ENCODE assay signal across 22 mouse cellular contexts in the genomic region with DNA sequence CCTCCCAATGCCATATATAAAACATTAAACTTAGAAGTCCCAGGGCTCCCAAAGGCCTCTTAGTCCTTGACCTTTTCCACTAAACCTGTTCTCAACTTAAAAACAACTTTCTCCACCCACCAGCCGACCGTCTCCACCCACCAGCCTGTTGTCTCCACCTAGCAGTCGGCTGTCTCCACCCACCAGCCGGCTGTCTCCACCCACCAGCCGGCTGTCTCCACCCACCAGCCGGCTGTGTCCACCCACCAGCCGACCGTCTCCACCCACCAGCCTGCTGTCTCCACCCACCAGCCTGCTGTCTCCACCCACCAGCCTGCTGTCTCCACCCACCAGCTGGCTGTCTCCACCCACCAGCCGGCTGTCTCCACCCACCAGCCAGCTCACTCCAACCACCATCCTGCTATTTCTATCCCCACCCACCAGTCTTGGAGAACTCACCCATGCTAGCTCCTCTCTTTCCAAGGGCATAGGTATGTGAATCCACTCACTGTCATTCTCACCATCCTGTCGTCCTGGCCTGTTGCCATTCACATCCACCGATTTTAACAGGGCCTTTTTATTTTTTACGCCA. TPM values are rescaled to one million over a fixed set of nuclear protein-coding genes. Genes with fewer than 3 reads are reported as not detected.
DNase-seq lines count a peak whose midpoint lies in the region; ATAC-seq and TF ChIP-seq lines count a peak whose summit lies in the region.
"Had no signal": no experiment of that assay in that cellular context is flagged by ENCODE, and none has a peak within 500 bp of the region (broad histone marks: within the 10 kb centered on the region; RNA-seq: fewer than 3 reads in every experiment).

No protein-coding gene starts in this region.

- 56% methylated on average over 12 of the region's 12 CpGs for WGBS in lung, postnatal 0 days
- 92% methylated on average over 12 of the region's 12 CpGs for WGBS in thymus, adult 2 months

- H3K27me3 ChIP-seq in lung, postnatal 0 days (replicated peaks; ENCODE audit: insufficient read depth, low read length) = no peaks in the 10 kb centered on the region
- no peaks in the 10 kb centered on the region for H3K27me3 ChIP-seq in thymus, adult 2 months (ENCODE audit: control insufficient read depth, insufficient read depth, low read length)
- H3K27me3 ChIP-seq: embryonic facial prominence, embryonic 12.5 days; heart, embryonic 15.5 days; midbrain, embryonic 15.5 days; neural tube, embryonic 13.5 days had no signal

- no peak for TF ChIP-seq POLR2A in thymus, adult 2 months (IDR thresholded peaks at IDR 0.05; ENCODE audit: control insufficient read depth, extremely low read depth, insufficient read depth, low read length, poor library complexity)

- no peak overlapping the region for H3K9ac ChIP-seq in lung, postnatal 0 days (replicated peaks; ENCODE audit: low read depth)
- H3K9ac ChIP-seq: embryonic facial prominence, embryonic 12.5 days; heart, embryonic 15.5 days; midbrain, embryonic 15.5 days; neural tube, embryonic 13.5 days had no signal

- H3K4me2 ChIP-seq in lung, postnatal 0 days (replicated peaks; ENCODE audit: low read depth, low read length) = no peak overlapping the region
- H3K4me2 ChIP-seq: embryonic facial prominence, embryonic 12.5 days; heart, embryonic 15.5 days; midbrain, embryonic 15.5 days; neural tube, embryonic 13.5 days had no signal

- peaks cover 4% of the 10 kb centered on the region; the same call in 1 of the 2 replicates for H3K4me1 ChIP-seq in lung, postnatal 0 days (ENCODE audit: insufficient read depth, low read depth, low read length)
- H3K4me1 ChIP-seq in thymus, adult 2 months (replicated peaks; ENCODE audit: control insufficient read depth, insufficient read depth, low read length) = no peaks in the 10 kb centered on the region
- H3K4me1 ChIP-seq: midbrain, embryonic 15.5 days; neural tube, embryonic 13.5 days had no signal

- no peak for TF ChIP-seq CTCF in lung, postnatal 0 days (IDR thresholded peaks at IDR 0.05)
- TF ChIP-seq CTCF in thymus, adult 2 months (IDR thresholded peaks at IDR 0.05; ENCODE audit: borderline replicate concordance, control insufficient read depth, extremely low read depth, insufficient read depth, low read length, poor library complexity) = no peak

- H3K27ac ChIP-seq in lung, postnatal 0 days (ENCODE audit: low read length) = no peak overlapping the region
- no peak overlapping the region for H3K27ac ChIP-seq in thymus, adult 2 months (ENCODE audit: control insufficient read depth, insufficient read depth, low read length)
- H3K27ac ChIP-seq: embryonic facial prominence, embryonic 12.5 days; heart, embryonic 15.5 days; hindbrain, postnatal 0 days; kidney, postnatal 0 days; midbrain, embryonic 15.5 days; neural tube, embryonic 13.5 days had no signal

- ATAC-seq in lung, postnatal 0 days = no peak
- ATAC-seq in megakaryocyte progenitor cell, adult 5-6 weeks (replicated peaks; ENCODE audit: poor library complexity) = peak; percentile 97
- ATAC-seq: forebrain, embryonic 14.5 days; hindbrain, postnatal 0 days; midbrain, embryonic 15.5 days had no signal

- no peaks in the 10 kb centered on the region for H3K9me3 ChIP-seq in lung, postnatal 0 days (ENCODE audit: low read length)
- H3K9me3 ChIP-seq: embryonic facial prominence, embryonic 12.5 days; heart, embryonic 15.5 days; midbrain, embryonic 15.5 days; neural tube, embryonic 13.5 days had no signal

- H3K4me3 ChIP-seq in lung, postnatal 0 days (ENCODE audit: low read depth, low read length) = no peak overlapping the region
- H3K4me3 ChIP-seq in thymus, adult 2 months (ENCODE audit: control insufficient read depth, insufficient read depth, low read length) = no peak overlapping the region
- H3K4me3 ChIP-seq: embryonic facial prominence, embryonic 12.5 days; heart, embryonic 15.5 days; midbrain, embryonic 15.5 days; neural tube, embryonic 13.5 days had no signal

- no peak for TF ChIP-seq EP300 in lung, postnatal 0 days (IDR thresholded peaks at IDR 0.05)

- no peaks in the 10 kb centered on the region for H3K36me3 ChIP-seq in lung, postnatal 0 days (ENCODE audit: insufficient read depth, low read length)
- no peaks in the 10 kb centered on the region for H3K36me3 ChIP-seq in thymus, adult 2 months (ENCODE audit: control insufficient read depth, insufficient read depth, low read length)
- H3K36me3 ChIP-seq: embryonic facial prominence, embryonic 12.5 days; heart, embryonic 15.5 days; midbrain, embryonic 15.5 days; neural tube, embryonic 13.5 days had no signal

- DNase-seq in adrenal gland, postnatal 10 days = peak; percentile 24
- no peak for DNase-seq in adrenal gland, postnatal 4 days (ENCODE audit: low spot score in 2 of 2)
- DNase-seq in lung, postnatal 0 days (ENCODE audit: low spot score) = peak; percentile 48
- no peak for DNase-seq in lung, postnatal 14 days
- DNase-seq in c-Kit-positive CD71-positive TER-119-positive erythroid progenitor cells, embryonic 14.5 days (ENCODE audit: low spot score) = peak; percentile 54
- DNase-seq in cerebellum, adult 9-10 months = no peak
- no peak for DNase-seq in thymus, adult 2 months
- DNase-seq: adrenal gland, adult 2 months; cerebellum, adult 8-10 months; gastrocnemius, postnatal 14 days had no signal

RNA-seq across cellular contexts. Expression of a gene that starts 10.6 kb away (rescaled TPM):
- total RNA-seq in adrenal gland, postnatal 10 days (2021) = under 1 TPM; 0.18 to 0.64 TPM
- total RNA-seq in adrenal gland, postnatal 4 days (2021) = under 1 TPM in 1 of 2 experiments, not detected in 1; 0.50 TPM
- polyA plus RNA-seq in lung, postnatal 0 days (2015; fragmentation: Nextera tagmentation; extraction: Ambion mirVana) = 0.12 TPM in 2 replicates
- not detected in 2 replicates for total RNA-seq in megakaryocyte progenitor cell, adult 5-6 weeks (2015)
- 0.10 TPM in 1 of 2 replicates, not detected in the other for total RNA-seq in megakaryocyte progenitor cell, adult 5-6 weeks (2017)
- polyA plus RNA-seq in thymus, adult 2 months (2012; rRNA removed) = 0.05 TPM in 1 of 2 replicates, not detected in the other
- polyA plus RNA-seq: forebrain, embryonic 14.5 days; heart, embryonic 15.5 days; lung, embryonic 16.5 days; midbrain, embryonic 15.5 days; small intestine, adult 2 months; thymus, postnatal 0 days had no signal

RNA-seq across cellular contexts. Expression of a gene that starts 20.2 kb away (rescaled TPM):
- total RNA-seq in adrenal gland, postnatal 10 days (2021) = 10 to 100 TPM; 67.7 to 72.2 TPM
- total RNA-seq in adrenal gland, postnatal 4 days (2021) = 10 to 100 TPM; 32.4 to 34.0 TPM
- polyA plus RNA-seq in lung, postnatal 0 days (2015; fragmentation: Nextera tagmentation; extraction: Ambion mirVana) = 62.9 and 88.1 TPM in 2 replicates
- 15.0 and 17.7 TPM in 2 replicates for total RNA-seq in megakaryocyte progenitor cell, adult 5-6 weeks (2015)
- 49.5 and 63.2 TPM in 2 replicates for total RNA-seq in megakaryocyte progenitor cell, adult 5-6 weeks (2017)
- polyA plus RNA-seq in thymus, adult 2 months (2012; rRNA removed) = 18.9 TPM in 2 replicates

RNA-seq across cellular contexts. Expression of a gene that starts 28.8 kb away (rescaled TPM):
- under 1 TPM in 1 of 2 experiments, not detected in 1; 0.67 TPM for total RNA-seq in adrenal gland, postnatal 10 days (2021)
- 1 to 10 TPM in 1 of 2 experiments, under 1 TPM in 1; 0.90 to 1.2 TPM for total RNA-seq in adrenal gland, postnatal 4 days (2021)
- polyA plus RNA-seq in lung, postnatal 0 days (2015; fragmentation: Nextera tagmentation; extraction: Ambion mirVana) = not detected in 2 replicates
- not detected in 2 replicates for total RNA-seq in megakaryocyte progenitor cell, adult 5-6 weeks (2015)
- total RNA-seq in megakaryocyte progenitor cell, adult 5-6 weeks (2017) = not detected in 2 replicates
- polyA plus RNA-seq in thymus, adult 2 months (2012; rRNA removed) = not detected in 2 replicates
- total RNA-seq: gastrocnemius, postnatal 14 days; left cerebral cortex, postnatal 25 days had no signal
- polyA plus RNA-seq: adrenal gland, adult 2 months; forebrain, embryonic 14.5 days; heart, embryonic 15.5 days; hindbrain, postnatal 0 days; small intestine, adult 2 months had no signal

RNA-seq across cellular contexts. Expression of a gene that starts 28.9 kb away (rescaled TPM):
- 1 to 10 TPM; 1.2 to 1.8 TPM for total RNA-seq in adrenal gland, postnatal 10 days (2021)
- total RNA-seq in adrenal gland, postnatal 4 days (2021) = under 1 TPM; 0.40 to 0.73 TPM
- 0.11 and 0.19 TPM in 2 replicates for polyA plus RNA-seq in lung, postnatal 0 days (2015; fragmentation: Nextera tagmentation; extraction: Ambion mirVana)
- not detected in 2 replicates for total RNA-seq in megakaryocyte progenitor cell, adult 5-6 weeks (2015)
- total RNA-seq in megakaryocyte progenitor cell, adult 5-6 weeks (2017) = not detected in 2 replicates
- polyA plus RNA-seq in thymus, adult 2 months (2012; rRNA removed) = not detected in 2 replicates
- total RNA-seq: hindbrain, postnatal 0 days had no signal
- polyA plus RNA-seq: adrenal gland, adult 2 months; embryonic facial prominence, embryonic 12.5 days; forebrain, embryonic 14.5 days; heart, embryonic 15.5 days; hindbrain, postnatal 0 days; lung, embryonic 16.5 days; midbrain, embryonic 15.5 days; neural tube, embryonic 13.5 days; small intestine, adult 2 months; thymus, postnatal 0 days had no signal

RNA-seq across cellular contexts. Expression of a gene that starts 40.2 kb away (rescaled TPM):
- under 1 TPM in 1 of 2 experiments, not detected in 1; 0.70 TPM for total RNA-seq in adrenal gland, postnatal 10 days (2021)
- total RNA-seq in adrenal gland, postnatal 4 days (2021) = under 1 TPM; 0.73 to 0.79 TPM
- not detected in 2 replicates for polyA plus RNA-seq in lung, postnatal 0 days (2015; fragmentation: Nextera tagmentation; extraction: Ambion mirVana)
- total RNA-seq in megakaryocyte progenitor cell, adult 5-6 weeks (2015) = not detected in 2 replicates
- not detected in 2 replicates for total RNA-seq in megakaryocyte progenitor cell, adult 5-6 weeks (2017)
- not detected in 2 replicates for polyA plus RNA-seq in thymus, adult 2 months (2012; rRNA removed)
- total RNA-seq: gastrocnemius, postnatal 14 days; hindbrain, postnatal 0 days; left cerebral cortex, postnatal 25 days had no signal
- polyA plus RNA-seq: adrenal gland, adult 2 months; embryonic facial prominence, embryonic 12.5 days; forebrain, embryonic 14.5 days; heart, embryonic 15.5 days; hindbrain, postnatal 0 days; kidney, postnatal 0 days; lung, embryonic 16.5 days; midbrain, embryonic 15.5 days; small intestine, adult 2 months; thymus, postnatal 0 days had no signal

Comparison
In these comparisons a context has a peak if more than half of its experiments do, and no peak if none do; other contexts are left out.
1. DNase-seq: peak in adrenal gland, postnatal 10 days (single experiment), lung, postnatal 0 days (single experiment) and c-Kit-positive CD71-positive TER-119-positive erythroid progenitor cells, embryonic 14.5 days (single experiment); none in adrenal gland, postnatal 4 days (0 of 2), lung, postnatal 14 days (single experiment), cerebellum, adult 9-10 months (single experiment) and thymus, adult 2 months (single experiment).